Mouse (Mus musculus) MEL (cell line): Measurements from ENCODE around the gene Stk10.

ENCODE experiments used
- CTCF ChIP-seq, 3 experiments: IDR thresholded peaks in 2 of 3; conservative IDR thresholded peaks in 1 of 3; 2 replicates each; pipeline ENCODE4 v1.5.1; 2011 to 2012; ENCODE audit warnings: low read length in 3 of 3, low read depth in 2 of 3, mild to moderate bottlenecking in 2 of 3, improper control_type of control experiment in 1 of 3, inconsistent platforms in 1 of 3, mixed read lengths in 1 of 3, moderate library complexity in 1 of 3; ENCODE audit not compliant: control insufficient read depth in 1 of 3, insufficient read depth in 1 of 3, poor library complexity in 1 of 3, severe bottlenecking in 1 of 3
- MXI1 ChIP-seq: IDR thresholded peaks from 2 replicates; pipeline ENCODE4 v1.6.1; 2011; ENCODE audit warnings: mild to moderate bottlenecking, low read depth, low read length, improper control_type of control experiment
- MYC ChIP-seq: IDR thresholded peaks from 2 replicates; pipeline ENCODE4 v1.6.1; 2011; ENCODE audit warnings: low read depth, mild to moderate bottlenecking, low read length, improper control_type of control experiment, moderate library complexity
- POLR2A ChIP-seq, 2 experiments: IDR thresholded peaks; 2 replicates each; pipeline ENCODE4 v1.6.1; 2011 to 2012; ENCODE audit warnings: low read length in 2 of 2, mild to moderate bottlenecking in 2 of 2, control low read depth in 1 of 2, improper control_type of control experiment in 1 of 2, low read depth in 1 of 2, moderate library complexity in 1 of 2; ENCODE audit not compliant: control insufficient read depth in 1 of 2, insufficient read depth in 1 of 2, poor library complexity in 1 of 2
- TCF12 ChIP-seq: IDR thresholded peaks from 2 replicates; pipeline ENCODE4 v1.6.1; 2014; ENCODE audit warnings: low read depth, mild to moderate bottlenecking, inconsistent platforms, low read length, improper control_type of control experiment, moderate library complexity
- ZC3H11A ChIP-seq: IDR thresholded peaks from 2 replicates; pipeline ENCODE4 v1.6.1; 2012; ENCODE audit warnings: low read depth, mild to moderate bottlenecking, inconsistent platforms, low read length, improper control_type of control experiment
- ZKSCAN1 ChIP-seq: IDR thresholded peaks from 2 replicates; pipeline ENCODE4 v1.6.1; 2012; ENCODE audit warnings: low read depth, mild to moderate bottlenecking, inconsistent platforms, low read length, improper control_type of control experiment, moderate library complexity

- TF ChIP-seq TCF12 = no peak
- no peak for TF ChIP-seq POLR2A (IDR thresholded peaks at IDR 0.05; ENCODE audit: control insufficient read depth in 1 of 2, insufficient read depth in 1 of 2, low read depth in 1 of 2, low read length in 2 of 2, poor library complexity in 1 of 2)
- TF ChIP-seq CTCF (IDR thresholded peaks at IDR 0.05 in 2 of 3, conservative IDR thresholded peaks at IDR 0.05 in 1 of 3; ENCODE audit: control insufficient read depth in 1 of 3, insufficient read depth in 1 of 3, low read depth in 2 of 3, low read length in 3 of 3, poor library complexity in 1 of 3, severe bottlenecking in 1 of 3) = no peak
- no peak for TF ChIP-seq MYC
- TF ChIP-seq ZC3H11A = no peak
- no peak for TF ChIP-seq MXI1
- no peak for TF ChIP-seq ZKSCAN1
Observed at GRCm38 (mm10) chr11:32547391-32547947, 14.4 kb downstream of the Stk10 start.
